Mouse (Mus musculus): Measurements from ENCODE around the gene Vgll4. TPM values are rescaled to one million over a fixed set of nuclear protein-coding genes. Genes with fewer than 3 reads are reported as not detected.

Vgll4 gene
- polyA plus RNA-seq, 1 experiment, result 38.4 TPM

- H3K4me3 ChIP-seq (ENCODE audit: control insufficient read depth, low read depth, low read length), result no peak overlapping the region
- no peak overlapping the region for H3K27ac ChIP-seq (ENCODE audit: control insufficient read depth, insufficient read depth, low read depth, low read length)
- H3K27me3 ChIP-seq (ENCODE audit: control insufficient read depth, insufficient read depth, low read length), result no peaks in the 10 kb centered on the region
- no peaks in the 10 kb centered on the region for H3K36me3 ChIP-seq (ENCODE audit: control insufficient read depth, insufficient read depth, low read length)
- TF ChIP-seq POLR2A (IDR thresholded peaks at IDR 0.05; ENCODE audit: control insufficient read depth, low read depth, low read length), result no peak
- H3K4me1 ChIP-seq (ENCODE audit: control insufficient read depth, insufficient read depth, low read length), result peaks cover 3% of the 10 kb centered on the region; the same call in 1 of the 2 replicates
Measured at GRCm38 (mm10) chr6:114901321-114901824, 68.4 kb downstream of the Vgll4 start.

- no peak for TF ChIP-seq CTCF (IDR thresholded peaks at IDR 0.05; ENCODE audit: control insufficient read depth, insufficient read depth, insufficient replicate concordance, low read depth, low read length)
- no peak for TF ChIP-seq POLR2A (IDR thresholded peaks at IDR 0.05; ENCODE audit: control insufficient read depth, low read depth, low read length)
- Histone ChIP-seq H3K27ac (ENCODE audit: control insufficient read depth, insufficient read depth, low read depth, low read length) (no peak overlapping the region), H3K36me3 (ENCODE audit: control insufficient read depth, insufficient read depth, low read length) (no peaks in the 10 kb centered on the region), H3K4me3 (ENCODE audit: control insufficient read depth, low read depth, low read length) (no peak overlapping the region), H3K4me1 (ENCODE audit: control insufficient read depth, insufficient read depth, low read length) (peaks cover 3% of the 10 kb centered on the region; the same call in 1 of the 2 replicates), H3K27me3 (ENCODE audit: control insufficient read depth, insufficient read depth, low read length) (no peaks in the 10 kb centered on the region)
Measured at GRCm38 (mm10) chr6:114900194-114900593, 69.6 kb downstream of the Vgll4 start.

GRCm38 (mm10) chr6:114899652-114900051 is 70.1 kb downstream of the Vgll4 start:
- no peaks in the 10 kb centered on the region for H3K27me3 ChIP-seq (ENCODE audit: control insufficient read depth, insufficient read depth, low read length)
- H3K27ac ChIP-seq (ENCODE audit: control insufficient read depth, insufficient read depth, low read depth, low read length), result no peak overlapping the region
- H3K4me1 ChIP-seq (ENCODE audit: control insufficient read depth, insufficient read depth, low read length), result peaks cover 3% of the 10 kb centered on the region; the same call in 1 of the 2 replicates
- TF ChIP-seq POLR2A (IDR thresholded peaks at IDR 0.05; ENCODE audit: control insufficient read depth, low read depth, low read length), result no peak
- no peak for TF ChIP-seq CTCF (IDR thresholded peaks at IDR 0.05; ENCODE audit: control insufficient read depth, insufficient read depth, insufficient replicate concordance, low read depth, low read length)
- H3K36me3 ChIP-seq (ENCODE audit: control insufficient read depth, insufficient read depth, low read length), result no peaks in the 10 kb centered on the region
- no peak overlapping the region for H3K4me3 ChIP-seq (ENCODE audit: control insufficient read depth, low read depth, low read length)

- Histone ChIP-seq H3K36me3 (ENCODE audit: control insufficient read depth, insufficient read depth, low read length) (no peaks in the 10 kb centered on the region), H3K4me3 (ENCODE audit: control insufficient read depth, low read depth, low read length) (no peak overlapping the region), H3K4me1 (ENCODE audit: control insufficient read depth, insufficient read depth, low read length) (peaks cover 3% of the 10 kb centered on the region; the same call in 1 of the 2 replicates), H3K27ac (ENCODE audit: control insufficient read depth, insufficient read depth, low read depth, low read length) (no peak overlapping the region), H3K27me3 (ENCODE audit: control insufficient read depth, insufficient read depth, low read length) (no peaks in the 10 kb centered on the region)
- TF ChIP-seq CTCF (IDR thresholded peaks at IDR 0.05; ENCODE audit: control insufficient read depth, insufficient read depth, insufficient replicate concordance, low read depth, low read length) (no peak), POLR2A (IDR thresholded peaks at IDR 0.05; ENCODE audit: control insufficient read depth, low read depth, low read length) (no peak)
Measured at GRCm38 (mm10) chr6:114898949-114899348, 70.8 kb downstream of the Vgll4 start.

GRCm38 (mm10) chr6:114896281-114896680 is 73.5 kb downstream of the Vgll4 start:
- H3K36me3 ChIP-seq (ENCODE audit: control insufficient read depth, insufficient read depth, low read length), result no peaks in the 10 kb centered on the region
- TF ChIP-seq CTCF (IDR thresholded peaks at IDR 0.05; ENCODE audit: control insufficient read depth, insufficient read depth, insufficient replicate concordance, low read depth, low read length), result no peak
- no peak overlapping the region for H3K27ac ChIP-seq (ENCODE audit: control insufficient read depth, insufficient read depth, low read depth, low read length)
- no peaks in the 10 kb centered on the region; the same call in 1 of the 2 replicates for H3K4me1 ChIP-seq (ENCODE audit: control insufficient read depth, insufficient read depth, low read length)
- H3K27me3 ChIP-seq (ENCODE audit: control insufficient read depth, insufficient read depth, low read length), result no peaks in the 10 kb centered on the region
- no peak overlapping the region for H3K4me3 ChIP-seq (ENCODE audit: control insufficient read depth, low read depth, low read length)

- no peak overlapping the region for H3K4me3 ChIP-seq (ENCODE audit: control insufficient read depth, low read depth, low read length)
- no peaks in the 10 kb centered on the region for H3K27me3 ChIP-seq (ENCODE audit: control insufficient read depth, insufficient read depth, low read length)
- TF ChIP-seq CTCF (IDR thresholded peaks at IDR 0.05; ENCODE audit: control insufficient read depth, insufficient read depth, insufficient replicate concordance, low read depth, low read length), result no peak
- no peak for TF ChIP-seq POLR2A (IDR thresholded peaks at IDR 0.05; ENCODE audit: control insufficient read depth, low read depth, low read length)
- H3K4me1 ChIP-seq (ENCODE audit: control insufficient read depth, insufficient read depth, low read length), result no peaks in the 10 kb centered on the region; the same call in 1 of the 2 replicates
- no peak overlapping the region for H3K27ac ChIP-seq (ENCODE audit: control insufficient read depth, insufficient read depth, low read depth, low read length)
- H3K36me3 ChIP-seq (ENCODE audit: control insufficient read depth, insufficient read depth, low read length), result no peaks in the 10 kb centered on the region
Measured at GRCm38 (mm10) chr6:114895191-114895590, 74.6 kb downstream of the Vgll4 start.

GRCm38 (mm10) chr6:114894548-114895106 is 75.2 kb downstream of the Vgll4 start:
- TF ChIP-seq CTCF (IDR thresholded peaks at IDR 0.05; ENCODE audit: control insufficient read depth, insufficient read depth, insufficient replicate concordance, low read depth, low read length) (no peak), POLR2A (IDR thresholded peaks at IDR 0.05; ENCODE audit: control insufficient read depth, low read depth, low read length) (no peak)
- H3K4me1 ChIP-seq (ENCODE audit: control insufficient read depth, insufficient read depth, low read length), result no peaks in the 10 kb centered on the region; the same call in 1 of the 2 replicates
- no peak overlapping the region for H3K27ac ChIP-seq (ENCODE audit: control insufficient read depth, insufficient read depth, low read depth, low read length)
- no peaks in the 10 kb centered on the region for H3K36me3 ChIP-seq (ENCODE audit: control insufficient read depth, insufficient read depth, low read length)
- no peaks in the 10 kb centered on the region for H3K27me3 ChIP-seq (ENCODE audit: control insufficient read depth, insufficient read depth, low read length)
- H3K4me3 ChIP-seq (ENCODE audit: control insufficient read depth, low read depth, low read length), result no peak overlapping the region

Measured in testis, adult 2 months (tissue).